Mouse (Mus musculus) erythroblast, embryonic 14.5 days (primary cell): ENCODE measurements around the gene Sh3d19. TPM values are rescaled to one million over a fixed set of nuclear protein-coding genes. Genes with fewer than 3 reads are reported as not detected.

Source experiments
- H3K27me3 ChIP-seq: 2 replicates; pipeline ENCODE4 v1.6.1; 2012; ENCODE audit warnings: inconsistent platforms; ENCODE audit not compliant: control insufficient read depth
- H3K36me3 ChIP-seq: 2 replicates; pipeline ENCODE4 v1.6.1; 2012; ENCODE audit warnings: mild to moderate bottlenecking, inconsistent platforms; ENCODE audit not compliant: control insufficient read depth
- H3K4me1 ChIP-seq: 2 replicates; pipeline ENCODE4 v1.6.1; 2012; ENCODE audit warnings: inconsistent platforms; ENCODE audit not compliant: control insufficient read depth
- H3K4me3 ChIP-seq: replicated peaks from 2 replicates; pipeline ENCODE3; 2012; ENCODE audit warnings: moderate library complexity, mild to moderate bottlenecking, inconsistent platforms
- H3K9me3 ChIP-seq: 2 replicates; pipeline ENCODE4 v1.6.1; 2012; ENCODE audit warnings: low read length, inconsistent platforms, mixed read lengths; ENCODE audit not compliant: control insufficient read depth
- GATA1 ChIP-seq: IDR thresholded peaks from 2 replicates; pipeline ENCODE4 v1.6.1; 2012; ENCODE audit warnings: low read length, inconsistent platforms, mixed read lengths
- TAL1 ChIP-seq: IDR thresholded peaks from 3 replicates; pipeline ENCODE4 v1.6.1; 2012; ENCODE audit warnings: low read length, inconsistent platforms, mixed read lengths
- polyA plus RNA-seq: library from polyadenylated mRNA; stranded (reverse); fragments of >175 nt; gene quantifications from 2 replicates; pipeline ENCODE4 v1.2.3, GENCODE M21; 2012

Sh3d19 gene
- polyA plus RNA-seq, 1 experiment: 0.37 TPM

DNA sequence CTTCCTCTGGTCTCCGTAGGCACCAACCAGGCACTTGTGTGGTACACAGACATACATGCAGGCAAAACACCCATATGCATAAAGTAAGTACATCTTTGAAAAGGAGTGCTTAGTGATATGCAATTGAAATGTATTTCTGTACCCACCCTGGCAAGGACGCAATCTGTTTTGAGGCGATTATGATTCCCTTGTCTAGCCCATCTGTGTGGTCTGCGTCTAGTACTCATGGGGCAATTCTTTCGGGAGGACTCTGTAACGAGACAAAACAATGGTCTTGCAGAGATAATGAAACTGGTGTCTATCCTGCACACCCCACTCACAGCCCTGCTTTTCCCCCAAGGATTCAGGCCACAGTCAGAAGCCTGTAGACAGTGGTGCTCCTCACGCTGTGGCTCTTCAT is 141.9 kb downstream of the Sh3d19 start:
- Histone ChIP-seq H3K4me1 (peaks cover 54% of the 10 kb centered on the region), H3K9me3 (peaks cover 11% of the 10 kb centered on the region), H3K27me3 (no peaks in the 10 kb centered on the region), H3K4me3 (no peak overlapping the region), H3K36me3 (peaks cover 33% of the 10 kb centered on the region)
- TF ChIP-seq GATA1 (no peak), TAL1 (no peak)

DNA sequence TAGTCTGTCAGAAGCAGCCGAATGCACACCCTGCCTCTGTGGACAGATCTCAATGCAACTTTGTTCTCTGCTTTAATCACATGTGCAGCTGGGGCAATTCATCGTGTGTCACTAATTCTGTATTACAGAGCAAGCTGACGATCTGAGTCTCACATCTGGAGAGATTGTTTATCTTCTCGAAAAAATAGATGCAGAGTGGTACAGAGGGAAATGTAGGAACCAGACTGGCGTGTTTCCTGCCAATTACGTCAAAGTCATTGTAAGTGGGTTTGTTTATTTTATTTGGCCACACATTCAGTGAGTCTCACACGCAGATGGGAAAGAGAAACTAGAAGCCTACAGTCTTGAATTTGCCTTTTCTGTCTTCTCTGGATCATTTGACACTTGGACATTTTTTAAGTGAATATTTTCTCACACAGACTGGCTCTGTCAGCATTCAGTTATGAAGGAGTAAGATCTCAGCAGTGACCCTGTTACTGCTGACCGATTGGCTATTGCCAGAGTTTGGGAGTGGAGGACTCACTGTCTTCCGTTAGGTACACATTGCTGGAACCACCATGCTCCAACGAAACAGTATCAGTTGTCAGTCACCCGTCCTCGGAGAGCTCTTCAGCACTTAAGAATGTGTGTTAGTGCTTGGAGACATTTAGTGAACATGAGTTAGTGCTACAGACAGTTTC is 143.9 kb downstream of the Sh3d19 start:
- Histone ChIP-seq H3K4me1 (peaks cover 34% of the 10 kb centered on the region), H3K9me3 (peaks cover 11% of the 10 kb centered on the region), H3K27me3 (no peaks in the 10 kb centered on the region), H3K36me3 (peaks cover 32% of the 10 kb centered on the region), H3K4me3 (no peak overlapping the region)
- TF ChIP-seq TAL1 (no peak), GATA1 (no peak)

DNA sequence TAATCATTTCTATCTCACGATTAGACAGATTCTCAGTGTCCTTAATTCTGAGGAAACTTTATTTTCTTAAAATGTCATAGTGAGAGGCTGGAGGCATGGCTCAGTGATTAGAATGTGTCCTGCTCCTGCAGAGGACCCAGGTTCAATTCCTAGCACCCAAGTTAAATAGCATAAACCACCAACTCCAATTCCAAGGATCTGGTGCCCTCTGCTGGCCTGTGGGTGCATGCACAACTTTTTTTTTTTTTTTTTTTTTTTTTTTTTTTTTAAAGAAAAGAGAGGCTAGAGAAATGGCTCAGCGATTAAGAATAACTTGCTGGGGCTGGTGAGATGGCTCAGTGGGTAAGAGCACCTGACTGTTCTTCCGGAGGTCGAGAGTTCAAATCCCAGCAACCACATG is 146.0 kb downstream of the Sh3d19 start:
- Histone ChIP-seq H3K4me1 (peaks cover 14% of the 10 kb centered on the region), H3K27me3 (no peaks in the 10 kb centered on the region)
- TF ChIP-seq TAL1: no peak
- TF ChIP-seq GATA1: no peak

DNA sequence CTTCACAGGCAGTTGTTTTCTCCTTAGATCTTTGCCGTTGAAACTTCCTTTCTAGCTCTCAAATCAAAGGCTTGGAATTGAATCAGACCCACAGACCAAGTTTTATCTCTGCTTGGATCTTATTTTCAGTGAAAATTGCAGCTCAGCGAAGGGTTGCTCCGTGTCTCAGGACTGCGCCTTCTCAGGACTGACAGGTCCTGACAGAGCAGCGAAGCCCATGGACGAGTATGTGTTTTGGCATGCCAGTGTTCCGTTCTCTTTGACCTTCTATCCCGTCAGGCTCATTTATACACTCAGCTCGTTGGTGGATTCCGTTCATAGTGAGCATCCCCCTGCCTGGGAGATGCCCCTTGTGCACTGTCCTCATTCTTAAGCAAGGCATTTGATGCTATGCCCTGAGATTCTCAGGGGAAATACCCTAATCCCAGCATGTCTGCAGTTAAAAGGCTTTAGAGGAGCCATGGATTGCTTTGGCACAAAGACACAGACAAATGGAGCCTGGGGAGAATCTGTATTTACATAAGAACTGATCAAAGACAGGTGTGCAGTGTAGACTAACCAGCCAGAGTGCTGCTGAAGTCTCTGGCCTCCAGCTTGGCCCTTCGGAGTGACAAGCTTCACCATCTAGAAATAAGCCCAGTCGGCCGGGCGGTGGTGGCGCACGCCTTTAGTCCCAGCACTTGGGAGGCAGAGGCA is 148.5 kb downstream of the Sh3d19 start:
- no peaks in the 10 kb centered on the region for H3K27me3 ChIP-seq
- TF ChIP-seq TAL1 (no peak), GATA1 (no peak)
- H3K9me3 ChIP-seq: peaks cover 15% of the 10 kb centered on the region
- H3K4me1 ChIP-seq: peaks cover 6% of the 10 kb centered on the region
- H3K36me3 ChIP-seq: peaks cover 37% of the 10 kb centered on the region
- H3K4me3 ChIP-seq: no peak overlapping the region

More for the DNA sequence above, 146.0 kb downstream of the Sh3d19 start:
- Histone ChIP-seq H3K9me3 (peaks cover 11% of the 10 kb centered on the region), H3K36me3 (peaks cover 34% of the 10 kb centered on the region), H3K4me3 (no peak overlapping the region)

DNA sequence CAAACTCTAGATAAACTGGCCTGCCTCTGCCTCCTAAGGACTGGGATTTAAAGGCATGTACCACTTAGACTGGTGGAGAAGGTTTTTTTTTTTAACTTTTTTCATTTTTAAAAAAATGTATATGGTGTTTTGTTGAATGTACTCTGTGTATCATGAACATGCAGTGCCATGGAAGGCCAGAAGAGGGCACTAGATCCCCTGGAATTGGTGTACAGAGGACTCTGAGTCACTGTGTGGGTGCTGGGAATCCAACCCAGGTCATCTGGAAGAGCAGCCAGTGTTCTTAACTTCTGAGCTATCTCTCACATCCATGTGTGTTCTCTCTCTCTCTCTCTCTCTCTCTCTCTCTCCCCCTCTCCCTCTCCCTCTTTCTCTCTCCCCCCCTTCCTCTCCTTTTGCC is 151.2 kb downstream of the Sh3d19 start:
- peaks cover 33% of the 10 kb centered on the region for H3K36me3 ChIP-seq
- TF ChIP-seq TAL1 (no peak), GATA1 (no peak)
- no peaks in the 10 kb centered on the region for H3K27me3 ChIP-seq
- peaks cover 4% of the 10 kb centered on the region; the same call in 1 of the 2 replicates for H3K9me3 ChIP-seq
- no peak overlapping the region for H3K4me3 ChIP-seq
- peaks cover 4% of the 10 kb centered on the region for H3K4me1 ChIP-seq

DNA sequence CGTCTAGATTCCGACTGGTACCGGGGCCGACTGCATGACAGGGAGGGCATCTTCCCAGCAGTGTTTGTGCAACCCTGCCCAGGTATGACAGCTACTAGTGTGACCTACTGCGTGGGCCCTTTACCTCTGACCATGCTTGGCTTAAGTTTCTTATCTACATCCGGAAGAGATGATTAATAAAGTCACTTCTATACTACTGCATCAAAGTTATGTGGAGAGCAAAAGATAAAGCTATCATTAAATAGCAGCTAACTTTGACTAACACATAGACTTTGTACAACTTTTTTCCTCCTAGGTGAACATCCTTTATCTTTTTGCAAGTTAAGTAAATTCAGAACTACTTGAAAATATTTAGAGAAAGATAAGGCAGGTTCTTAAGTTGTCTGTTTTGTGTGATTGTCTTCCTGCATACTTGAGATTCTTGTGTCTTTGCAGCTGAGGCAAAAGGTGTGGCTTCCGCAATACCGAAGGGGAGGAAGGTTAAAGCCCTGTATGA is 152.4 kb downstream of the Sh3d19 start:
- no peak overlapping the region for H3K4me3 ChIP-seq
- peaks cover 4% of the 10 kb centered on the region for H3K4me1 ChIP-seq
- TF ChIP-seq TAL1 (no peak), GATA1 (no peak)
- H3K9me3 ChIP-seq: peaks cover 4% of the 10 kb centered on the region; the same call in 1 of the 2 replicates
- peaks cover 35% of the 10 kb centered on the region for H3K36me3 ChIP-seq
- H3K27me3 ChIP-seq: no peaks in the 10 kb centered on the region

DNA sequence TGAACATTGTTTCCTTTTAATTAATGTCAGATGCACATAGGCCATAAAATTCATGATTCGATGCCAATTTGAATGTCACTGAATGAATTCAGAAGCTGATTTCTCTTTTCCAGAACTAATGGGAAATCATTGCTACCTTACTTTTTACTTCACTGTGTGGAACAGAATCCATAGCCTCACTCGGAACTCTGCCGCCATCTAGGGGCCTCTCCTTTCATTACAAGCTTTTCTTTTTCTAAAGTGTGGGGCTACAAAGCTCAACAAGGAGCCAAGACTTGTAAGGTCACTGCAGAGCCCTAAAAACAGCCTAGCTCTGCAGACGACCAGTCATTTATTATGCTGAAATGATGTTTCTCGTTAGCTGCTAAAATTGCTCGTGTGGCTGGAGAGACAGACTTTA is 158.8 kb downstream of the Sh3d19 start:
- no peak overlapping the region for H3K4me3 ChIP-seq
- no peaks in the 10 kb centered on the region; the same call in 1 of the 2 replicates for H3K4me1 ChIP-seq
- no peaks in the 10 kb centered on the region for H3K27me3 ChIP-seq
- no peaks in the 10 kb centered on the region for H3K9me3 ChIP-seq
- H3K36me3 ChIP-seq: peaks cover 21% of the 10 kb centered on the region
- TF ChIP-seq GATA1 (no peak), TAL1 (no peak)

DNA sequence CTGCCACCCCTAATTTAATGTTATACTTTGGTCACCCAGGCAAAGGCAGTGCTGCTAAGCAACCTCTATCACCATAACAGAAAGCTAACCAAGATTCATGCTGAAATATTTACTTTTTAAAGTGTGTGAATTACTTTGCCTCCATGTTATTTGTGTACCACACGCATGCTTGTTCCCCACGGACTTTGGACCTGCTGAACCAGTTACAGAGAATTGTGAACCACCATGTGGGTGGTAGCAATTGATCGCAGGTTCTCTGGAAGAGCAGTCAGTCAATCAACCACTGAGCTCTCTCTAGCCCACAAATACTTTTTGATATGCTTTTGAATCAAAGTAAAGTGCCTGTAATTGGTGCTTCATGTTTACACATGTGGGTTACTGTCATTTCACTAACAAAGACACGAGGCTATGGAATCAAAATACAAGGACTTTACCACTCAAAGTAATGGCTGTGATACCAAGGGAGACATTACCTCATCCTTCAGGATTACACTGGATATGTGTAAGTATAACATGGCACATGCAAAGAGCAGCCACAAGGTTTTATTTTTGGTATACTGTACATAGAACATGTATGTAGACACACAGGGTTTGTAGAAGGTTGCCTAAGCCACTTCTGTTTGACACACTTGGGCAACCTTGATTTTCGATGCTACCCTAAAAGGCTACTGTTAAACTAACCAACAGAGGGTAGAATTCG is 164.2 kb downstream of the Sh3d19 start:
- H3K27me3 ChIP-seq: no peaks in the 10 kb centered on the region
- peaks cover 59% of the 10 kb centered on the region for H3K36me3 ChIP-seq
- H3K4me1 ChIP-seq: peaks cover 43% of the 10 kb centered on the region
- H3K9me3 ChIP-seq: no peaks in the 10 kb centered on the region
- TF ChIP-seq TAL1: no peak
- no peak for TF ChIP-seq GATA1
- no peak overlapping the region for H3K4me3 ChIP-seq
